Mouse (Mus musculus) monocyte, adult 2 months (primary cell): ENCODE measurements around the gene Zfp40.
"Not testable (repeated sequence)": the region's sequence is repeated elsewhere in the genome, so short reads cannot be mapped to it uniquely, and the experiment has no call there.

Source experiments
- DNase-seq, 2 experiments: peaks; one replicate each; pipeline ENCODE4 v3.0.0; 2022; ENCODE audit warnings: low spot score in 2 of 2, low read depth in 1 of 2

Gene Zfp40

DNA sequence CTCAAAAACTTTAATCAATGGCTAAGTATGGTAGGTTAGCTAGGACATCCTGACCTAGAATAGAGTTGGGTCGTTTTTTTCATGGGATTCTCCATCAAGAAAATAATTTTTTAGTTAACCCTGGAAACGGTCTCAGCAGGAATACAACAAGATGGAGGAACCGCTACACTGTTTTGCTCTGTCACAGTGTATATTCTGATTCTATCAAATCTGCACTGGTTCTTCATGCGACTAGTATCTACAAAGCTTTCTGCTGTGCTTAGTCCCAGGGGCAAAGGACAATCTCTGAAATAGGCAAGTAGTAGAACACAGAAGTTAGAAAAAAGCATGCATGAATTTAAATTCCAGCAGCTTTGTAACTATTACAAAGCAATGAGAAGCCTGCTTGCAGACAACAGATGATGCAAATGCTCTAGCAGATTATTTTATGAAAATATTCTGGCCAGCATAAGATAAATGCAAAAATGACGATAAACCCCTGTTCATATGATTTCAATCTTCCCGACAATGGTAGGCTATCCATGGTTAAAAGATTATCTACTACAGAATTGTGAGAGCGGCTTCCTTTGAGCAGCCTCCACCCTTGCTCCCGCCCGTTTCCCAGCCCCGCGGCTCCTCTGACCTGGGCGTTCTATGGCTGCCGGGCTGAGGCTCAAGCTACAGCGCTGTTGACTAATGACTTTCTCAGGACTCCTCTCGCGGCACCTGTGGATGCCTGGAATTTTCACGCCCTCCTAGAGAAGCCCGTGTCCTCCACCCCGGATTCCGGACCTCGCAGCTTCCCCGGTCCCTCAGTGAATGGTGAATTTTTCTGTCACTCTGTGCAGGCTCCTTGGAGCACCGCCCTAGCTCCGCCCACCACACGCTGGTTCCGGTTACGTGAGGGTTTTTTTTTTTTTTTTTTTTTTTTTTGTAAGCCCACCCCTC is at the start of gene Zfp40:
Gene Zfp40 (minus strand): TSS at position 800 of the 927 bp plus-strand sequence.
- peak; percentile 42 to 55 for DNase-seq

DNA sequence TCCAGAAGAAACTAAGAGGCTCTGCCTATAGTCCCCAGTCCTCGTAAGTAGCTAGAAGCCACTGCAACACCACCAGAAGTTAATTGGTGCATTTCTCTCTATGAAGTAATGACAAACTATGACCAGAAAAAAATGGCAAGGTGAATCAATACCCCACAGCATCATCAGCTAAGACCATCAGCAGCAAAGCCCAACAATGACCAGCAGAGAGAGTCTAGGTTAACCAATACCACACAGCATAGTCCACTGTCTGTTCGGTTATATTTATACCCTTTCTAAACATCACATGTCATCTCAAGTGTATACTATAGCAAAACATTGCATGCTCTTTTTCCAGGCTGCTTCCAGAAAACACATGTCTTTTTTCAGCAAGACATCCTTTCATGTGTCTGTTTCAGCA is 25.3 kb upstream of the Zfp40 start:
- DNase-seq = no peak

DNA sequence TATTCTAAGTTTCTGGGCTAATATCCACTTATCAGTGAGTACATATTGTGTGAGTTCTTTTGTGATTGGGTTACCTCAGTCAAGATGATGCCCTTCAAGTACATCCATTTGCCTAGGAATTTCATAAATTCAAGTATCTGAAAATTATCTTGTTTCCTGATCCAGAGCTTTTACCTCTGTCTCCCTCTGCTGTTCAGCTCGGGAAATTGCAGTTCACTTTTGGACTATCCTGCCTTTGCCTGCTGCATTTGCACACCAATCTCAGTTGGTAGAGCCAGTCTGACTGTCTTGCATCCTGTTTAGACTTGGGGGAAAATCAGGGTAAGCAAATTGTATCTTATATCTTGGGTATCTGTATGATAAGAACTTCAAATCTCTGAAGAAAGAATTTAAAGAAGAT is 6.8 kb upstream of the Zfp40 start:
- not testable (repeated sequence) for DNase-seq

DNA sequence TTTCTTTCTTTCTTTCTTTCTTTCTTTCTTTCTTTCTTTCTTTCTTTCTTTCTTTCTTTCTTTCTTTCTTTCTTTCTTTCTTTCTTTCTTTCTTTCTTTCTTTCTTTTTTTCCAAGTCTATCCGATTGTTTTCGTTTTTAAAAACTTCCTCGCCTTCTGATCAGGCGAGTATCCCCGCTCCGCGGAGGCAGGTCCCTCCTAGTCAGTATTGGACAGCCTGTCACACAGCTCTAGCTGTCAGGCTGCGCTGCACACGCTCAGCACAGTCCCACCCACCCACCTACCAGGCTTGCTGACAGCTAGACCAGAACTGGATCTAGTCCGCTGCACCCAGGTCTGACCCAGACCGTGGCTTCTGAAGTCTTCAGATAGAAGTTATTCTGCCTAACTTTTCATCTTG is 389 bp upstream of the Zfp40 start:
- DNase-seq = no peak

DNA sequence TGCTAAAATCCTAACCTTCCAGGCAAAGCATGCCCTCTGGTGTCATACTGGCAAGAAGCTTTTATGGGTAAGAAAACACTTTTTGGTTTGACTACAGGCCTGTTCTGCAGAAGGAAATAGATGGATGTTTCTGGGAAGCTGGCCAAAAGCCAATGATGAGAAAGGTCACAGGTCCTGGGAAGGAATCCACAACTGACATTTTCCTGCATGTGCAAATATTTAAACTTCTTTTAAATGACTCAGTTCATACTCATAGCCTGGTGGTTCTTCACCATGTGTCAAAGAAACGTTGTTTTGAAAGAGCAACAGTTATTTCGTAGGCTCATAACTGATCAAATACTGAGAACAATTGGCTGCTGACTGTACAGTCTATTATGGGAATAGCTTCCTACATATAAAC is 5.4 kb downstream of the Zfp40 start:
- no peak for DNase-seq
